Mouse (Mus musculus) left cerebral cortex, adult 9 months (tissue): ENCODE results near the gene Srp54c.
A peak's percentile ranks its signal among the peaks of the same experiment; 100 is the strongest.
"Not testable (repeated sequence)": the region's sequence is repeated elsewhere in the genome, so short reads cannot be mapped to it uniquely, and the experiment has no call there.

Experiments used
- DNase-seq, 2 experiments: peaks; one replicate each; pipeline ENCODE4 v3.0.0; 2022; ENCODE audit warnings: low spot score in 2 of 2

The Srp54c gene

DNA sequence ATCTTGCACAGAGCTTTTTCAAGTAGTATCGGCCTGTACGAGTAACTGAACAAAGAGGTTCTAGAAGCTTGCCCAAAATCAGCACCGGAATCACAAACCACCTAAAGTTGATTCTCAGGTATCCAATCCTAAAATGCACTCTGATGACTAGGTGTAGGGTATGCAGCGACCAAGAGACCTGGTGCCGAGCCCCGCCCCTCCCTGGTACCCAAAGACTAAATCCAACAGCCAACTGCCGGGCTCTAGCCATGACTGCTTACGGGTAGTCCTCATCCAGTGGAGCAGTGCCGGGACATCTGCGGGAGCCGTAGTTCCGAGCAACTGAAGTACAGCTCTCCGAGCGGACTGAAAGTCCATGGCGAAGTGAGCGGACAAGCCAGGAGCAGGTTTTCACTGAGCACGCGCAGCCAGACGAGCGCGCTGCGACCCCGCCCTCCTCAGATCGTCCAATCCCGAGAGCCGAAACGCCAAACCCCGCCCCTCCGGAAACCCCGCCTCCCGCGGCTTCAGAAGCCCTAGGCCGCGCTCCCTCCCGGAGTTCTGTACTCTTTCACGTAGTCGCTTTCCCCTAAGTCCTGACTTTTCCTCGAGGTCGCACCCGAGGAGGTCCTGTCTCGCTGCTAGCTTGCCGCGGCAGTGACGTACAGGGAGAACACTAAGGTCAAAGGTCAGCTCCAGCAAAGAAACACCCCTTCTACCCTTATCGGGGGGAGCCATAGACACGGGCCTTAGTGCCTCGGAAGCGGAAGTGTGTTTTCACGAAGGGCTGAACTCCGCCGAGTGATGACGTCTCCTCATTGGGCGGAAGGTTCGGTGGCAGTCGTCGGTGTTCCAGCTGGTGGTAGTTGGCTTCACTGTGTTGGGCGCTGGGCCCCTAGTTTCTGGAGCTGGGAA lies at the start of gene Srp54c:
Srp54c (plus strand) TSS at position 543 of the 894 bp plus-strand sequence.
- DNase-seq, result not testable (repeated sequence)

DNA sequence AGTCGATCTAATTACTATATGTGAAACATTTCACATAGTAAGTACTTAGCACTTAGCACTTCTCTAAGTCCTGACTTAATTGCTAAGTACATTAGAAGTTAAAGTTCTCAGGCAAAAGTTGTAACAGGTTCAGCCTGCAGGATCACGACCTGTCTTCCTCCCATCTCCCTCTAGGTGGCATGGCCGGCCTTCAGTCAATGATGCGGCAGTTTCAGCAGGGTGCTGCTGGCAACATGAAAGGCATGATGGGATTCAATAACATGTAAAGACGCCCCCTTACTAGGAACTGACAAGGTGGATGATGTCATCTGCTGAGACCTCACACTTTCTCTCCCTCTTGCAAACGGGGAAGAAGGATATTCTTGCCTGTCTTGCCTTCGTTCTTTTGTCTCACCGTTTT lies 42.3 kb upstream of the Srp54c start:
- not testable (repeated sequence) for DNase-seq

DNA sequence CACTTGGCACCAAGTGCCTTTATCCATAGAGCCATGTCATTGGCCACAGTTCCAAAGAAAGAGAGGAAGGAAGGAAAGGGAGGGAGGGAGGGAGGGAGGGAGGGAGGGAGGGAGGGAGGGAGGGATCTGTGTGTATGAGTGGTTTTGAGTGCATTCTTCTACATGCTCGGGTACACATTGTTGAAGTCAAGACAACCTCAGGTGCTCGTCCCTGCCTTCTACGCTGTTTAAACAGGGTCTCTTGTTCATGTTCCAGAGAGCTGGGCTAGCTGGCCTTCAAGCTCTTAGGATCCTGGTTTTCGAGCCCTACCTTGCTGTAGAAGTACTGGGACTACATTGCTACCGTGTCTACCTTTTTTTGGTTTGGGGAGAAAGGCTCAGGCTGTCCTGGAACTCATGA lies 40.8 kb upstream of the Srp54c start:
- not testable (repeated sequence) for DNase-seq

- not testable (repeated sequence) for DNase-seq
Observed at GRCm38 (mm10) chr12:55199306-55199705, 30.7 kb upstream of the Srp54c start, which contains the start of gene 1700047I17Rik2. Gene 1700047I17Rik2, plus strand, starts transcription at chr12:55199592.

DNA sequence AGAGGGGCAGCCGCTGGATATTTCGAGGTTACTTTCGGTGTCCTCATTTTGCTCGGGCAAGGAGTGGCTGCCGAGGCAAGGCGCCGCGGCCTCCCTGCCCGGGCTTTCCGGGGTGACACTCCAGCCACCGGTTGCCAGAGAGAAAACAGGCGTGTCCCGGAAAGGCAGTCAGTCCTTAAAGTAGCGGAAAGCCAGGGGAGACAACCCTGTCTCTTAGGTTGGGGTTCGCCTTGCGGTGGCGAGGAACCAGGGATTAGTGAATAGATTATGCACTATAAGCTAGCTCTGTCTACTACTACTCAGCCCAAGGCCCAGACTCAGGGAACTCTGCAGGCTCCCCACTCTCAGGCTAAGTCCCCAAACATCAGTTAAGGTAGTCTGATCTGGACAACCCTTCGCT lies 30.2 kb upstream of the Srp54c start:
- not testable (repeated sequence) for DNase-seq

DNA sequence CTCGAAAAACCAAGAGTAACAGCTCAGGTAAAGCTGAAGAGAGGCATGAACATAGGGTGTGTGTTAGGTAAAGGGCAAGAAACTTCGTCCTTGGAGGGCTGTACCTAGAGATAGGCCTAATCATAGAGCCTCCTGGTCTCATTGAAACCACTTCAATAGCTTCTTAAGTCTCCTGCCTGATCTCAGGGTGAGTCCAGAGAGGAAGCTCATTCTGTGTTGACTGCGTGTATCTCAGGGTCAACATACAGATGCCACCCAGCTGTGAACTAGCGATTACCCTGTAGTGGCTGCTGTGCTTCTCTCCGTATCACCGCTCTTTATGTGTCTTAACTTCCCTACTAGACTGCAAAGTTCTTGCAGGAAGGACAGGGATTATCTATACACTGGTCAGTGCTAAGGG lies 17.0 kb upstream of the Srp54c start:
- not testable (repeated sequence) for DNase-seq

DNA sequence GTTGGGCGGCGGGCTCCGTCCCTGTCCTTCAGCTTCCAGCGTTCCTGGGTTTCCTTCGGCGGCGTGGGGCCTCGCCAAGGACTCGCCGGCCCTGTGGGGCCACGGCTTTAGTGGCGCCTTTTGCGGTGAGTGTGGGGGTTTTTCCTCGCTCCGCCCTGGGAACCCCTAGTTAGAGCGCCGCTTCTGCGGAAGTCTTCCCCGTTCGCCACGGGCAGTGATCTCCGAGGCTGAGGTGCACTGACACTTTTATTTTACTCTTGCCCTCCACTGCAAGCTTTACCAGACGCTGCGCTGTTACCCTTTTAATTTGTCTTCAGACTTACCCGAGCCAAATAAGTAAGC lies 523 bp downstream of the Srp54c start:
- DNase-seq, result not testable (repeated sequence)

- DNase-seq, result not testable (repeated sequence)
Observed at GRCm38 (mm10) chr12:55242243-55242642, 12.3 kb downstream of the Srp54c start.

DNA sequence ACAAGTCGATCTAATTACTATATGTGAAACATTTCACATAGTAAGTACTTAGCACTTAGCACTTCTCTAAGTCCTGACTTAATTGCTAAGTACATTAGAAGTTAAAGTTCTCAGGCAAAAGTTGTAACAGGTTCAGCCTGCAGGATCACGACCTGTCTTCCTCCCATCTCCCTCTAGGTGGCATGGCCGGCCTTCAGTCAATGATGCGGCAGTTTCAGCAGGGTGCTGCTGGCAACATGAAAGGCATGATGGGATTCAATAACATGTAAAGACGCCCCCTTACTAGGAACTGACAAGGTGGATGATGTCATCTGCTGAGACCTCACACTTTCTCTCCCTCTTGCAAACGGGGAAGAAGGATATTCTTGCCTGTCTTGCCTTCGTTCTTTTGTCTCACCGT lies 32.0 kb downstream of the Srp54c start:
- not testable (repeated sequence) for DNase-seq

DNA sequence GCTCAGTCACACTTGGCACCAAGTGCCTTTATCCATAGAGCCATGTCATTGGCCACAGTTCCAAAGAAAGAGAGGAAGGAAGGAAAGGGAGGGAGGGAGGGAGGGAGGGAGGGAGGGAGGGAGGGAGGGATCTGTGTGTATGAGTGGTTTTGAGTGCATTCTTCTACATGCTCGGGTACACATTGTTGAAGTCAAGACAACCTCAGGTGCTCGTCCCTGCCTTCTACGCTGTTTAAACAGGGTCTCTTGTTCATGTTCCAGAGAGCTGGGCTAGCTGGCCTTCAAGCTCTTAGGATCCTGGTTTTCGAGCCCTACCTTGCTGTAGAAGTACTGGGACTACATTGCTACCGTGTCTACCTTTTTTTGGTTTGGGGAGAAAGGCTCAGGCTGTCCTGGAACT lies 33.4 kb downstream of the Srp54c start:
- not testable (repeated sequence) for DNase-seq

DNA sequence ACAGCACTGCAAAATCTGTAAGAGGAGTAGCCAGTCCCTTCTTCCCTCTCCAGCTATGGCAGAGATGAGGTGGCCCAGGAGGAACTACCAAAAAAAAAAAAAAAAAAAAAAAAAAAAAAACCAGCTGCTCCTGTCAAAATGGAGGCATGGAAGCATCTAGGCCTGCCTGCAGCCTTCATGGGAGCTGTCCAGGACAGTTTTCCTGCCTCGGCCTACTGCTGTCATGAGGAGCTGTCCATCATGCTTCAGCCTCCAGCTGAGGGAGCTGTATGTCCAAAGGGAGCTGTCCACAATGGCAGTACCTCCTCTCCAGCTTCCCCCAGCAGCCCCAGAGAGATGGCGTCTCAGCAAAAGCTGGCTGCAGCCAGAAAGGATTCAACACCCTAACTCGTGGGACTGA lies 42.3 kb downstream of the Srp54c start:
- DNase-seq, result no peak

GRCm38 (mm10) chr12:55277583-55277982 lies 47.6 kb downstream of the Srp54c start:
- DNase-seq, result not testable (repeated sequence)

DNA sequence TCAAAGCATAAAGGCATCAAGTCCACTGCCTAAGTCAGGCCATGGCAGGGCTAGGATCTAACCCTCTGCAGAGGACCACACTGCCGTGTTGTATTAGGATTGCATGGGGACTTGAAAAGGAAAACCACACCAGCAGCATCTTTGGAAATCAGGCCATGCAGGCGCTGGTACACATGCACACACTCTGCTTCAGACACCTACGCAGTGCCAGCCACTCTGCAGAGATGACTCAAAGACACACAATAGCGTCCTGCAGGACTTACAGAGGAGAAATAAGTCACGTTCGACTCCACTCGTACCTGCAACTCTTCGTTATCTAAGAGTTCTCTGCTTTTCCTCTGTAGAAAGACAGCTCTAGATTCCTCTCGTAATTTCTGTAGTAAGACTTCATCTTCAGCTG lies 68.1 kb downstream of the Srp54c start:
- DNase-seq, result peak in 1 of 2 experiments; percentile 55

DNA sequence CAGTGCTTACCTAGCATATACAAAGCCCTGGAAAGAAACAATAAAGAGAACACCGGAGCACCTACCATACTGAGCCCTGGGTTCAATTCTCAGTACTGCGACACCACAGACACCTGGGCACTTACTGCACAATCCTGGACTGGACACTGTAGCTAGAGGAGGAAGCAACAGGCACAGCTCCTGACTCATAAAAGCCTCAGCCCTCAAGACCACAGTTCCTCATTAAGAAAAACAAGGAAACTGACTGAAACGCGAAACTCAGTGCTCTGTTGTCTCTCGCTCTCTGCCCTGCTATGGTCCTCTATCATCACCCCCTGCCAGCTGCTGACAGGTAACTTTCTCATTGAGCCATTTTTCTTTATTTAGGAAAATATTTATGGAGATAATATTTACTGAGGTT lies 69.4 kb downstream of the Srp54c start, which contains the start of gene 1110008L16Rik:
1110008L16Rik (plus strand) TSS at position 242 of the 400 bp plus-strand sequence.
- DNase-seq, result no peak

- DNase-seq, result no peak
Observed at GRCm38 (mm10) chr12:55300820-55301351, 70.9 kb downstream of the Srp54c start.

GRCm38 (mm10) chr12:55301472-55302300 lies 71.7 kb downstream of the Srp54c start:
- no peak for DNase-seq

DNA sequence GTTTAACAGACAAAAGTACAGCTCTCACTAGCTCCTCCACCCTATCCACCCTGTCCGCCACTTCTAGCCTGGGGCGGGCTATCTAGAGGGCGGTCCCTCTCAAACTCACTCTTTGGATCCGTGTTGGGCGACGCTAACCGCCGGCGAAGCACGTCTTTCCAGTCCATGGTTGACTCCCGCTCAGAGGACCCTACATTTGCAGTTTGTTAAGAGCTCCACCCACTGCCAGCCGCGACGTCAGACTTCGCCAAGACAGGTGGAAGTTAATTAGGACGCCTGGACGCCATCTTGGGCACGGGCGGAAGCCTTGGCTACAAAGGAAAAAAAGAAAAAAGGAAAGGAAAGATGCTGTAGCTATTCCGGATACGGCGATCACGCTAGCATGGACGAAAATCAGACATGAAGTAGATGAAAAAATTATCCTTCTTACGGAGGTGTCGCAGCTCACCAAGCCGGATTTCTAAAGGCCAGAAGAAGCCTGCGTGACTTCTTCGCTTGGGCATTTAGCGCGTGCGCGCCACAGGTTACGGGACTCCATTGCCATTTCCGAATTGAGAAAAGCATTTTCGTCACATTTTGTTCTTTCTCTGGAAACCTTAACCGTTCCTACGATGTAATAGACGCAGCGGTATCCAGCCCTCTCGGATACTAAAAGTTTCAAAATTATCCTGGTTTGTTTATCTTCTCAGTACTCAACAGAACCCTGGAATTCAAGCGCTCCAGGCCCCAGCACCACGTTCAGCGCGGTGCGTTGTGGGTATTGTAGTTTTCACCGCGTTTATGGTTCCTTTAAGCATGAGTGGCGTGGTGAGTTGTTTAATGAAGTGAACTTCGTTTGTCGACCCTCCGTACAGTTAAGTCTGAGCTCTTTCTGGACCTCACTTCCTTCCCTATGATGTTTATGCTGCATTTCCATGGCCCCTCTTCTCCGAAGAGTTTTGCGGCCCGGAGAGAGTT lies 72.8 kb downstream of the Srp54c start, which contains the start of gene Ppp2r3c:
Ppp2r3c (minus strand) TSS at position 514 of the 957 bp plus-strand sequence.
- peak; percentile 76 to 94 for DNase-seq

DNA sequence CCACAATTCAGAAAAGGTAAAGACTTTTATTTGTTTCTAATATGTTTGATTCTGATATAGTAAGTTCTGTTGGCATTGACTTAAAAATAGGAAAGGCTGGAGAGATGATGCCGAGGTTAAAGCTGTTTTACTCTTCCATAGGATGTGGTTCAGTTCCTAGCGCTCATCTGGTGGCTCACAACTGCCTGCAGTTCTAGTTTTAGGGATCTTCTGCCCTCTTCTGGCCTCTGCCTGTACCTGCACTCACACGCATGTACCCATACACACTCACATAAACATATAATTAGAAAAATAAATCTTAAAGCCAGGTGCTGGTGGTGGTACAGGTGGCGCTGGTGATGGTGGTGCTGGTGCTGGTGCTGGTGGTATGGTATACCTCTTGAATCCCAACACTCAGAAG lies 76.4 kb downstream of the Srp54c start:
- no peak for DNase-seq

DNA sequence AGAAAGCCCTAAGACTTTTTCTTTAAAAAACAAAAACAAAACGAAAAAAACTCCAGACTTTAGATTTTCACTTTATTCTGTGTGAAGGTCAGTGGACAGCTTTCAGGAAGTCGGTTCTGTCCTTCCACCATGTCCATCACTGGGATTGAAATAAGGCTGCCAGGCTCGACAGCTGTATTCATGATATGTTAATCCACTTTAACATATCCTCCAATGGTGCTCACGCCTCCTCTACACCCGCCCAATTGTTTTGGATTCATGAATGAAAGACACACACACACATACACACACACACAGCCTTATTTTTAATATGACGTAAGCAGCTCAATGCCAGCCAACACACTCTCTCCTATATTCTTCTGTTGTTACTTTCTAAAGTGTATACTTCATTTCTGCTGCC lies 77.6 kb downstream of the Srp54c start:
- DNase-seq, result no peak

- DNase-seq, result no peak
Observed at GRCm38 (mm10) chr12:55308731-55309130, 78.8 kb downstream of the Srp54c start.

DNA sequence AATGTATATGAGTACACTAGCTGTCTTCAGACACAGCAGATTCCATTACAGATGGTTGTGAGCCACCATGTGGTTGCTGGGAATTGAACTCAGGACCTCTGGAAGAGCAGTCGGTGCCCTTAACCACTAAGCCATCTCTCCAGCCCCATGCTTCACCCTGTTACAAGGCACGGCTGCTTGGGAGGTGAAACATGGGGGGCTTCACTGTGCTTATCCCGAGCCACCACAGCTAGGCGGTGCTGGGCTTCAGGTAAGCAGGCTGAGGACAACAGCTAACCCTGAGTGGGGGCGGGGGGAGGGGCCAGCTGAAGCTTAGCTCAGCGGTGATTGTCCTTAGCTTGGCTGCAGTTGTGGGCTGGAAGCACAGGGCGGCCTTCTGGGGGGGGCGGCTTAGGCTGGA lies 79.5 kb downstream of the Srp54c start:
- DNase-seq, result no peak
